Mouse (Mus musculus) layer of hippocampus, adult 8-10 months (tissue): ENCODE measurements around the gene Naip2. TPM values are rescaled to one million over a fixed set of nuclear protein-coding genes. Genes with fewer than 3 reads are reported as not detected.

Experiments
- DNase-seq, 2 experiments: peaks; one replicate each; pipeline ENCODE4 v3.0.0; 2022; ENCODE audit warnings: low spot score in 2 of 2
- total RNA-seq, 4 experiments: library from RNA; stranded (reverse); gene quantifications; 2 replicates each; pipeline ENCODE4 v1.2.4; 2022

The Naip2 gene
- total RNA-seq, 4 experiments from 2014 or later = 0.43 to 4.5 (median 2.3) TPM

GRCm38 (mm10) chr13:100112218-100112972 lies 89.5 kb downstream of the Naip2 start:
- no peak for DNase-seq

GRCm38 (mm10) chr13:100107652-100108472 lies 94.0 kb downstream of the Naip2 start, which contains the start of gene Serf1:
Gene Serf1, plus strand, starts transcription at chr13:100108012.
- peak; percentile 47 to 74 for DNase-seq

GRCm38 (mm10) chr13:100103748-100104254 lies 98.1 kb downstream of the Naip2 start, which contains the start of gene Bdp1:
Gene Bdp1, minus strand, starts transcription at chr13:100104070.
- peak; percentile 83 to 95 for DNase-seq

- no peak for DNase-seq
Observed at GRCm38 (mm10) chr13:100103052-100103658, 98.7 kb downstream of the Naip2 start.

GRCm38 (mm10) chr13:100098808-100099207 lies 103.1 kb downstream of the Naip2 start:
- DNase-seq = no peak

Other genes starting within 250 kb of the Naip2 start
- gene Mccc2, start 186.5 kb downstream of the Naip2 start, total RNA-seq = 10 to 100 TPM; 27.8 to 37.0 (median 29.8) TPM
- gene Bdp1, start 98.0 kb downstream of the Naip2 start, total RNA-seq = 10 to 100 TPM; 33.5 to 48.0 (median 45.6) TPM
- gene Serf1, start 94.1 kb downstream of the Naip2 start, total RNA-seq = 10 to 100 TPM in 2 of 4 experiments, 1 to 10 TPM in 2; 8.5 to 13.2 (median 11.4) TPM
- gene Smn1, start 77.2 kb downstream of the Naip2 start, total RNA-seq = 10 to 100 TPM; 36.1 to 57.4 (median 38.8) TPM
- gene Naip5, start 44.2 kb upstream of the Naip2 start, total RNA-seq = 1 to 10 TPM in 2 of 4 experiments, under 1 TPM in 2; 0.37 to 2.8 (median 1.7) TPM
- gene Naip6, start 115.6 kb upstream of the Naip2 start, total RNA-seq = 1 to 10 TPM in 2 of 4 experiments, under 1 TPM in 2; 0.06 to 2.3 (median 1.0) TPM